Mouse (Mus musculus): ENCODE measurements around the gene Phf19. TPM values are rescaled to one million over a fixed set of nuclear protein-coding genes. Genes with fewer than 3 reads are reported as not detected.

Phf19 gene
- polyA plus RNA-seq, 1 experiment from 2014 or later = 4.2 TPM

DNA sequence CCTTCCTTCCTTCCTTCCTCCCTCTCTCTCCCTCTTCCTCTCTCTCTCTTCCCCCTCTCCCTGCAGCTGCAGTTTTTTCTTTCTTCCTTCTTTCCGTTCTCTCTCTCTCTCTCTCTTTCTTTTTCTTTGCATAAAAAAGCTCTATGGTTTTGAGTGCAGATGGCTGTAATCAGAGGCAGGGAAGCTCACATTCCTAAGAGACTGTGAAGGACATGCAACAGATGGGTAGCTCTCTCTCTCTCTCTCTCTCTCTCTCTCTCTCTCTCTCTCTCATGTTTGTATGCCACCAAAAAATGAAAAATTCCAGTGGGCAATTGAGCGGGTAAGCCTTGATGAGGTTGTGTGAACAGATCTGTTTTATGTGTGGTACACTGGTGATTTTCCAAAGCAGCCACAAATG is 29.6 kb downstream of the Phf19 start:
- 0 out of 2 replicates have a peak overlapping the region, but pooled peaks have one; percentile 47 for H3K27ac ChIP-seq
- H3K27me3 ChIP-seq = no peaks in the 10 kb centered on the region
- H3K36me3 ChIP-seq = no peaks in the 10 kb centered on the region
- H3K4me3 ChIP-seq = no peak overlapping the region
- H3K9ac ChIP-seq = no peak overlapping the region
- 39% methylated on average over 2 of the region's 2 CpGs for WGBS
- H3K9me3 ChIP-seq = no peaks in the 10 kb centered on the region
- no peak; the same call in 1 of the 2 replicates for ATAC-seq (ENCODE audit: borderline replicate concordance, extremely low read depth, low FRiP score, low TSS enrichment)
- H3K4me1 ChIP-seq = 0 out of 2 replicates have a peak, but pooled peaks cover 2% of the 10 kb centered on the region
- H3K4me2 ChIP-seq = no peak overlapping the region

DNA sequence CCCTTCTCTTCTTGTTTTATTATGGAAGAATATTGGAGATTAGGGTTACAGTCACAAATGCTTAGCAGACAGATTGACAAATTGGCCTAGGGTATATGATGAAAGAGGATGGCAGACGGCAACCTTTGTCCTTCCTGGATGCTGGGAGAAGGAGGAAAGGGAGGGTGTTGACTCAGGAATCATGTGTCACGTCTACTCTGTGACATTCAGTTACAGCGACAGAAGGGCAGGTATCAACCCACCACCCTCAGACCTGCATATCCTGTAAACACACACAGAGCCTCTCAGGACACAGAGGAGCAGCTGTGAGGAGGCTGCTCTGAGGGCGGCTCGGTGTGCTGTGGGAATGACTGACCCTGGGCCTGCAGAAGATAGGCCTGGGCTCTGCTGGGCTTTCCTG is 30.6 kb downstream of the Phf19 start:
- ATAC-seq (ENCODE audit: borderline replicate concordance, extremely low read depth, low FRiP score, low TSS enrichment) = no peak
- Histone ChIP-seq H3K9me3 (no peaks in the 10 kb centered on the region), H3K4me3 (no peak overlapping the region), H3K9ac (no peak overlapping the region), H3K4me1 (0 out of 2 replicates have a peak, but pooled peaks cover 2% of the 10 kb centered on the region), H3K36me3 (no peaks in the 10 kb centered on the region), H3K4me2 (no peak overlapping the region), H3K27ac (no peak overlapping the region), H3K27me3 (no peaks in the 10 kb centered on the region)
- WGBS = 20% methylated on average over 5 of the region's 5 CpGs

DNA sequence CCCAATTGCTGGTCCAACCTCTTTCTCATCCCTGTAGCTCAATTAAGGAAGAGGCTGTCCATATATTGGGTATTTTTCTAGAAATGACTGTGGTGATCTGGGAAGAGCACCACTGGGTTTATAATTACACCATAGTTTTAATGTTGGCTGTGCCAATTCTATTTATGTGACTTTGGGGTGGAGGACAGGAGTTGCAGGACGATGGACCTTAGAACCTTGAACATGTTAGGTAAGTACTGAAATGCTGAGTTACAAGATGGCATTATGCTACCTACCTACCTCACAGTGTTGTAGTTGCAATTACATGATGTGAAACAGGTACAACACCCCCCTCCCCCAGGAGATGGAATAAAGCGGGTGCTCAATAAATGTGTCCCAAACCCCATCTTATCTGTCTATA is 31.1 kb downstream of the Phf19 start:
- Histone ChIP-seq H3K9me3 (no peaks in the 10 kb centered on the region), H3K4me1 (0 out of 2 replicates have a peak, but pooled peaks cover 2% of the 10 kb centered on the region), H3K27ac (no peak overlapping the region), H3K27me3 (no peaks in the 10 kb centered on the region), H3K9ac (no peak overlapping the region), H3K4me2 (no peak overlapping the region), H3K4me3 (no peak overlapping the region), H3K36me3 (no peaks in the 10 kb centered on the region)
- WGBS = 80% methylated on average over 2 of the region's 2 CpGs
- ATAC-seq (ENCODE audit: borderline replicate concordance, extremely low read depth, low FRiP score, low TSS enrichment) = no peak

DNA sequence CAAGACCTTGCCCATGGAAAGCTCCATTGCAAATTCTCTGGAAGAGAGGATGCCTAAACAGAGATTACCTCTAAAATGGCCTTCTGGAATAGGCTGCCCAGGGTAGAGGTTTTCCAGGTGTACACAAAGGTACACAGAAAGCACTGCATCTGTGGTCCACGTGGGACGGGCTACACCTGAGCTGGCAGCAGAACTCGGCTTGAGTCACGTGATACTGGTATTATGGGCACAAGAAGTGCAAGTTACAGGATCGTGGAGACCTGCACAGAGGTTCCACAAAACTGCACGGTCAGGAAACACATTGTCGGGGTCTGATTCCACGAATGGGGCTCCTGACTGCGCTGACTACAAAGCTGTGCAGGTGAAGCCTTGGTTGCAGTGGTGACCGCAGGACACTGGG is 33.8 kb downstream of the Phf19 start:
- WGBS = 88% methylated on average over 10 of the region's 10 CpGs
- Histone ChIP-seq H3K4me3 (no peak overlapping the region), H3K36me3 (no peaks in the 10 kb centered on the region), H3K4me1 (0 out of 2 replicates have a peak, but pooled peaks cover 2% of the 10 kb centered on the region), H3K9ac (no peak overlapping the region), H3K4me2 (no peak overlapping the region), H3K27me3 (peaks cover 2% of the 10 kb centered on the region; the same call in 1 of the 2 replicates), H3K9me3 (no peaks in the 10 kb centered on the region), H3K27ac (no peak overlapping the region)
- ATAC-seq (ENCODE audit: borderline replicate concordance, extremely low read depth, low FRiP score, low TSS enrichment) = no peak

DNA sequence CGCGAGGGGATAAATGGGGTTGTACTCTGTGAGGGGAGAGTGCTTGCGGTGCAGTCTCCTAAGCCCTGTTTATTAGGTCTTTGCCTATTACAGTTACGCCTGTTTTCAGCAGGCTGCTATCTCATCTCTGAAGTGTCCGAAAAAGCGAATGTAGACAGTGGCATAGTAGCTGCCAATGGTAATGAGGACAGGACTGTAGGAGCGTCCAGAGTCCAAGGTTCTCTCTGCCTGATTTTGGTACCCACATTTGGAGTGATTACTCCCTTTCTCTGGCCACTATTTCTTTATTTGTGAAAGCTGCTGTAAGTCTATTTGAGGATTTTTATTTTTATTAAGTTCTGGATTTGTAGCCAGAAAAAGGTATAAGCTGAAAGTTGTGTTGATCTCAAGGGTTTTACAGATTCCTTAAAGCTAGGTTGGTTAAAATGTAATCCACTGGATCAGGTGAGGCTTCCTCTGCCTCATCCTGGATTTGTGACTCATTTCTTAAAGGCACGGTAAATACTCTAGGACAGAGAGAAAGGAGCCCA is 38.9 kb downstream of the Phf19 start, which contains the start of gene Psmd5:
TSS of gene Psmd5 (minus strand) at position 153 of the 530 bp plus-strand sequence.
- H3K27ac ChIP-seq = no peak within 1 kb of the TSS
- H3K9ac ChIP-seq = peak within 1 kb of the TSS; percentile 37
- ATAC-seq (ENCODE audit: borderline replicate concordance, extremely low read depth, low FRiP score, low TSS enrichment) = no peak
- H3K36me3 ChIP-seq = no peaks in the 10 kb centered on the region
- peak within 1 kb of the TSS; percentile 25 for H3K4me3 ChIP-seq
- H3K4me1 ChIP-seq = peaks cover 19% of the 10 kb centered on the region
- H3K4me2 ChIP-seq = peak within 1 kb of the TSS; percentile 56
- 11% methylated on average over 8 of the region's 8 CpGs for WGBS
- peaks cover 20% of the 10 kb centered on the region; the same call in 1 of the 2 replicates for H3K27me3 ChIP-seq
- no peaks in the 10 kb centered on the region for H3K9me3 ChIP-seq

DNA sequence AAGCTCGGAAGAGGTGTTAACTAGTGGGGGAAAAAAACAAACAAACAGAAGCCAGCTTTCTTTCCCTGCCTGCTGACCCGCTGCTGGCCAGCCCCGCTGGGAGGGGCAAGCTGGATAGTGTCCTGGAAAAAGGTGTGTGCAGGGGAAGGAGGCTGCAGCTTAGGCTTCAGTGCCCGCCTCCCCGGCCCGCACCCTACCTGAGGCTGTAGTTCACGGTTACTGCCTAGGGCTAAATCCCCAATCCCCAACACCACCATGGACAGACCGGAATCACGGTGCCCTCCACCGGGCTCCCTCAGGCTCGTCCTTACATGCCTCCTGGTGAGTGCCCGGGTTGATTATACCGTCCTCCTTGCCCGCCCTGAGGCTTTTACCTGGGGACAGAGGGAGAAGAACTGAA is 39.6 kb downstream of the Phf19 start, which contains the start of gene Cutal:
TSS of gene Cutal (plus strand) at position 126 of the 400 bp plus-strand sequence.
- Histone ChIP-seq H3K27me3 (peaks cover 20% of the 10 kb centered on the region; the same call in 1 of the 2 replicates), H3K4me2 (peak within 1 kb of the TSS; percentile 56), H3K9ac (peak within 1 kb of the TSS; percentile 37), H3K27ac (no peak within 1 kb of the TSS), H3K4me3 (peak within 1 kb of the TSS; percentile 25), H3K9me3 (no peaks in the 10 kb centered on the region), H3K36me3 (no peaks in the 10 kb centered on the region), H3K4me1 (peaks cover 26% of the 10 kb centered on the region)
- 2% methylated on average over 14 of the region's 14 CpGs for WGBS
- ATAC-seq (ENCODE audit: borderline replicate concordance, extremely low read depth, low FRiP score, low TSS enrichment) = no peak

DNA sequence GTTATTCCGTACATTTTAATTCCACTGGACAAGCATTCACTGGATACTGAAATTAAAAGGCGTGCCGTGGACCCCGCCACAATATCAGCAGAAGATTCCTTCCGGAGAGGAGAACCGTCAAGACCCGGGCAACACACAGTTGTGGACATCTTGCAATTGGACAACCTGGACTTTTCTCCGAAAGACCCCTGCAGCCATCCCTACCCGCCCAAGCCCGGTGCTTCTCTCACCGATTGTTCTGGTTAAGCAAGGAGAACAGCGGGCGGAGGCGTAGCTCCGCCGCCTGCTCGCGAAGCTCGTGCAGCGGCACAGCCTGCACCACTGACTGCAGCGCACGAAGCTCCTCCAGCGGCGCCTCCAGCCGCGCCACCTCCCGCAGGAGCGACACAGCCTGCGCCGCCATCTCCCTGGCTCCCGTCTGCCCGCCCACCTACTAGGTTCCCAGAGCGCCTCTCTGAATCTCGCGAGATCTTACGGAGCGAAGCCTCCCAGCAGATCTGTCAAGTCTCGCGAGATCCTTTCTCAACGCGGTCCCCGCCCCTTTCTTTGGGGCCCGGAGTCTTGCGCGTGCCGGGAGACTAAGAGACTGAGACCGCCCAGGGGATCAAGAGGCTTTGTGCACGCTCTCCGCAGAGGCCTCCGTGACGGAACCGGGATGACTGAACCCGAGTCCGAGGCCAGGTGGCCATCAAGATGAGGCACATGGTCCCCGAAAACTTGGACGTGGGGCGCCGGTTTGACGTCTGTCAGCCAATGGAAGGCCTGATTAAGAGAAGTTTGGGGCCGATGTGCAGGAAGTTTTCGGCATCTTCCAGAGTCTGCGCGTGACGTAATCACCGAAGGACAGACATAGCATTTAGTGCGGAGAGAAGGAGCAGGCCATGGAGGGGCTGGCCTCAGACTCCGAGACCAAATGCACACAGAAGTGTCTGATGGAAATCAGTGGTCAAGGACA is 43.0 kb downstream of the Phf19 start:
- Histone ChIP-seq H3K27me3 (peaks cover 20% of the 10 kb centered on the region; the same call in 1 of the 2 replicates), H3K4me3 (peak overlapping the region; percentile 94), H3K36me3 (peaks cover 3% of the 10 kb centered on the region; the same call in 1 of the 2 replicates), H3K9me3 (no peaks in the 10 kb centered on the region), H3K4me1 (peaks cover 34% of the 10 kb centered on the region), H3K9ac (peak overlapping the region; percentile 91), H3K4me2 (peak overlapping the region; percentile 64), H3K27ac (peak overlapping the region; percentile 94)
- under 1% methylated on average over 67 of the region's 67 CpGs for WGBS
- ATAC-seq (ENCODE audit: borderline replicate concordance, extremely low read depth, low FRiP score, low TSS enrichment) = peak; percentile 96

DNA sequence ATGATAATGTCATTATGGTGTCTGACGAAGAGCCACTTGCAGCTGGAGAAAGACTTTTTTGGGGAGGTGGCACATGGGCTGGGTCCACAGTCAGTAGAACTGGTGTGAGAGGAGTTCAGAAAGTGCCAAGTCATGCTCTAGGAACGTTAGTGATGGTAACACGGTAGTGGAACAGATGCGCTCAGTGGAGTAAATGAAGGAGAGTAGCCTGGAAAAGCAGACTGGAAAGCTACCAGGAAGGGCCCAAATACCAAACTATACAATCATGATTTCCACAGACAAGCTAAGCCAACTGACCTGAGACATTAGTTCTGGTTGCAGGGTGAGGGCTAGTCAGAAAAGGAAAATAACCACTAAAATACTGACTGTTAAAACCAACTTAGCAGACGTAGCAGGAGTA is 44.1 kb downstream of the Phf19 start:
- Histone ChIP-seq H3K27ac (no peak overlapping the region), H3K4me2 (peak overlapping the region; percentile 64), H3K36me3 (peaks cover 14% of the 10 kb centered on the region), H3K9ac (peak overlapping the region; percentile 36), H3K4me1 (peaks cover 32% of the 10 kb centered on the region), H3K27me3 (peaks cover 14% of the 10 kb centered on the region; the same call in 1 of the 2 replicates), H3K9me3 (no peaks in the 10 kb centered on the region), H3K4me3 (peak overlapping the region; percentile 94)
- ATAC-seq (ENCODE audit: borderline replicate concordance, extremely low read depth, low FRiP score, low TSS enrichment) = no peak
- 27% methylated on average over 5 of the region's 5 CpGs for WGBS

DNA sequence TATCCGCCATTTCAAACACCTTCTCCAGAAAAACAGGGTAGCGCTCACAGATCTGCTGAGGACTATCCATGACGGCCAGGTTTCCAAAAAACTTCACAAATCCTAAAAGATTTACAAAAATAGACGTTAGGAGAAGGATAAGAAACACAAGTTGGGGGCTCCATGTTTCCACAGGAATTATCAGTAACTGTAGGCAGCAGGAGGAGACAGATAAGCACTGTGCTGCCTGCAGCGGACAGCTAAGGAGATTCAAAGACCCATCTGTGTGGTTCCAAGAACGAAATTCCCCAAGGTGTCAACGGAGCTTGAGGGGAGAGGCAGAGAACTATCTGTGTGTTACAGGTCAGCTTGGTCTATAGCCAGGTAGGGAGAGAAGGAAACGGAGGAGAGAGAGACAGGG is 56.1 kb downstream of the Phf19 start:
- Histone ChIP-seq H3K4me2 (no peak overlapping the region), H3K27me3 (no peaks in the 10 kb centered on the region), H3K9me3 (no peaks in the 10 kb centered on the region), H3K9ac (no peak overlapping the region), H3K4me3 (no peak overlapping the region), H3K27ac (no peak overlapping the region), H3K36me3 (peaks cover 83% of the 10 kb centered on the region), H3K4me1 (no peaks in the 10 kb centered on the region)
- WGBS = 89% methylated on average over 8 of the region's 8 CpGs
- no peak for ATAC-seq (ENCODE audit: borderline replicate concordance, extremely low read depth, low FRiP score, low TSS enrichment)

DNA sequence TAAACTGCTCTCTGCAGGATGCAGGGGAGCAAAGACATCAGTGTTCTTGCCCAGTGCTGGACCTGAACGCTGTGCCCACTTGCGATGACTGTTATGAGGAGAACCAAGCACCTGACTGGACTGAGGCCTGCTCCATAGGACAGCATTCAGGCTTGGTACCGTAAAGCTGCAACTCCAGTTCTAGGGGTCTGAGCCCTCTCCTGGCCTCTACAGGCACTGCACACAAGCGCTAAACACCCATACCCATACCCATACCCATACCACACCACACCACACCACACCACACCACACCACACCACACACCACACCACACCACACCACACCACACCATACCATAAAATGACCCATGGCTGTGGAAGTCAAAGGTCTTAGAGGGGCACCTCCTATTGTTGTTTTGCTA is 58.6 kb downstream of the Phf19 start:
- WGBS = 90% methylated on average over 4 of the region's 4 CpGs
- Histone ChIP-seq H3K9ac (no peak overlapping the region), H3K4me3 (no peak overlapping the region), H3K36me3 (peaks cover 89% of the 10 kb centered on the region), H3K27me3 (no peaks in the 10 kb centered on the region), H3K9me3 (no peaks in the 10 kb centered on the region), H3K4me1 (no peaks in the 10 kb centered on the region), H3K4me2 (no peak overlapping the region), H3K27ac (no peak overlapping the region)
- ATAC-seq (ENCODE audit: borderline replicate concordance, extremely low read depth, low FRiP score, low TSS enrichment) = no peak

DNA sequence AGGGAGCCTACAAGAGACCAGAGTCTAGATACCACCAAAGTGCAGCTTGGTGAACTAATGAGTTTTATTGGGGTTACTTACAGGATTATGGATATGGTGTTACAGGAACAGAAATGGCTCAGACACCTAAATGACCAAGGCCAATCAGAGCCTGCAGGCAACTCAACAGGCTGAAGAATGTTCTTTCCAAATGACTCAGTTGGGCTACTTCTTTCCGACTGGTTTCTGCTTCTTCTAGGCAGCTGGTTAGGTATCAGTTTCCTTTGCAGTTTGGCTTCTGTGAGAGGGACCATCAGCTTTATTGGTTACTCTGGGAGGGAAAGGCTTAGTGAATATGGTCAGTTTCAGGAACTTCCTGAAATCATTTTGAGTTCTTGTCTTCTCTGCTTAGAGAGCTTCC is 66.1 kb downstream of the Phf19 start:
- WGBS = 83% methylated on average over 1 of the region's 1 CpGs
- Histone ChIP-seq H3K27me3 (no peaks in the 10 kb centered on the region), H3K4me3 (no peak overlapping the region), H3K4me2 (no peak overlapping the region), H3K9ac (no peak overlapping the region), H3K9me3 (no peaks in the 10 kb centered on the region), H3K36me3 (peaks cover 30% of the 10 kb centered on the region), H3K4me1 (no peaks in the 10 kb centered on the region), H3K27ac (no peak overlapping the region)
- ATAC-seq (ENCODE audit: borderline replicate concordance, extremely low read depth, low FRiP score, low TSS enrichment) = no peak

All from lung, embryonic 15.5 days (tissue).